Mouse (Mus musculus) neural tube, embryonic 13.5 days (tissue): ENCODE results near the gene Rab3b. TPM values are rescaled to one million over a fixed set of nuclear protein-coding genes. Genes with fewer than 3 reads are reported as not detected.

Experiments
- ATAC-seq: fragments of 200-750 bp; cut with Nextera tagmentation; 2 replicates; pipeline ENCODE4 v1.8.0; 2017; ENCODE audit warnings: low read depth, mild to moderate bottlenecking, moderate TSS enrichment, moderate library complexity
- H3K27ac ChIP-seq: fragments of 300-500 bp; sonication (generic); replicated peaks from 2 replicates; pipeline ENCODE4 v1.5.1; 2015; ENCODE audit warnings: moderate library complexity, mild to moderate bottlenecking, inconsistent platforms
- H3K27me3 ChIP-seq: fragments of 300-500 bp; sonication (generic); 2 replicates; pipeline ENCODE4 v1.6.1; 2015; ENCODE audit warnings: mild to moderate bottlenecking, inconsistent platforms
- H3K36me3 ChIP-seq: fragments of 300-500 bp; sonication (generic); 2 replicates; pipeline ENCODE4 v1.6.1; 2015; ENCODE audit warnings: mild to moderate bottlenecking, inconsistent platforms
- H3K4me1 ChIP-seq: fragments of 300-500 bp; sonication (generic); replicated peaks from 2 replicates; pipeline ENCODE4 v1.6.1; 2015; ENCODE audit warnings: inconsistent platforms
- H3K4me2 ChIP-seq: fragments of 300-500 bp; sonication (generic); 2 replicates; pipeline ENCODE4 v1.6.1; 2015; ENCODE audit warnings: inconsistent platforms, mild to moderate bottlenecking, moderate library complexity
- H3K4me3 ChIP-seq: fragments of 300-500 bp; sonication (generic); 2 replicates; pipeline ENCODE4 v1.5.1; 2015; ENCODE audit warnings: mild to moderate bottlenecking, inconsistent platforms
- H3K9ac ChIP-seq: fragments of 300-500 bp; sonication (generic); 2 replicates; pipeline ENCODE4 v1.6.1; 2015; ENCODE audit warnings: moderate library complexity, mild to moderate bottlenecking, inconsistent platforms
- H3K9me3 ChIP-seq: fragments of 300-500 bp; sonication (generic); 2 replicates; pipeline ENCODE4 v1.6.1; 2016; ENCODE audit warnings: inconsistent platforms
- WGBS: fragments of 180-500 bp; shearing (Covaris S2); methylation state at CpG from one replicate; pipeline ENCODE4 v1.1.7; 2015; 5-methylcytosine and 5-hydroxymethylcytosine counted together
- polyA plus RNA-seq: library from polyadenylated mRNA; unstranded; fragments of >200 nt; fragmentation: Nextera tagmentation; extraction: Ambion mirVana; gene quantifications from 2 replicates; pipeline ENCODE4 v1.2.1, GENCODE M21; 2015

Gene Rab3b
- polyA plus RNA-seq, 1 experiment from 2014 or later = 86.9 TPM

DNA sequence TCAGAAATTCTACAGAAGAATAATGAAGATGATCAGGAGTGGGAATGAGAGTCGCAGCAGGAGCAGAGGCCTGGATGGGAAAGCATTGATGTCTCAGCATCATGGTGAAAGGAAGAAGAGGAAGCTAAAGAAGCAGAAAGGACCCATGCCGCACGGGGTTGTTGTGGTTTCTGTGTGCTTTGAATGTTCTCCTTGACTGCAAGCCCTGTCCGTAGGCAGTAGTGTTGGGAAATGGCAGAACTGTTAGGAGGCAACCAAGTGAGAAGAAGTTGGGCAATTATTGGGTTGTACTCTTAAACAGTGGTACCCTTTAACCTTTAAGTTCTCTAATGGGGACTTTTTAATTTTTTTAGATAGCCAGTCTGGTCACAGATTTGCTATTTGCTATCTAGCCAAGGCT is 56.0 kb downstream of the Rab3b start:
- no peak for ATAC-seq
- H3K27ac ChIP-seq = no peak overlapping the region
- H3K4me1 ChIP-seq = no peaks in the 10 kb centered on the region; the same call in 1 of the 2 replicates
- no peaks in the 10 kb centered on the region for H3K9me3 ChIP-seq
- no peaks in the 10 kb centered on the region for H3K36me3 ChIP-seq
- H3K27me3 ChIP-seq = no peaks in the 10 kb centered on the region
- H3K4me3 ChIP-seq = no peak overlapping the region
- WGBS = 91% methylated on average over 4 of the region's 4 CpGs
- H3K4me2 ChIP-seq = no peak overlapping the region
- no peak overlapping the region for H3K9ac ChIP-seq

DNA sequence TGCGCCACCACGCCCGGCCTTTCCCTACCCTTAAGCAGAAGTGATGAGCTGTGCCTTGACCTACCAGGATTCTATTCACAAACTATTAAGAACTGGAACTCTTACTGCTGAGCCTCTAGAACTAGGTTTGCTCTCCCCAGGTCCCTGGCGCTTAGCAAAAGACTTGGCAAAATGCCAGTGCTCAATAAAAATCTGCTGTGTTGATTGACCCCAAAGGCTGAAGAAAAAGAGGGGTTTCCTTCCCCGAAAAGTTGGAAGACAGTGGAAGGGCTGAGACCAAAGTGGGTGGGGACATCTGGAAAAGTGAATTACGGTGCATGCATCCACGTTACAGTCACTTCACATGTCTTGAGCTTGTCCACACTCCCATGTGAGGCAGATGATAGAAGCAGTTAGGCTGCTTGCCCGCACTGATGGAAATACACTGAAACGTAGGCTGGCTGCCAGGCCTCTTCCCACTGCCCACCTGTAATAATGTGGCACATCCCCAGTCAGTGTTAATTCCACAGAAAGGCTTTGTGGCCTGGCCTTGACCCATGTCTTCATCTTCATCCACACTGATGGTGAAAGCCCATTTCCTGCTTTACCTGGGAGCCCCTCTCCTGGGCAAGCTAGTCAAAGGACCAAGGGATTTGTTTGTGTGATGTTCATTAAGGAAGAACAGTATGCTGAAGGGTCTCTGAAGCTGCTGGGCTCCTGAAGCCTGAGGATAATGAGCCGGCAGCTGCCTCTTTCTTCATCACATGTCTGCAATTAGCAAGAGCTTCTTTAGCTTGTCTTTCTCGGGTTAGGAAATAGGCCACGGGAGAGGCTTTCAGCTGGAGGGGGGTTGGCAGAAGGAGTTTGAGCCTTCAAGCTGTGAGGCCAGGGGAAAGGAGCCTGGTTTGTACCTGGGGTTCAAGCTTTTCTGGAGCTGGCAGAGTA is 59.2 kb downstream of the Rab3b start:
- Histone ChIP-seq H3K4me1 (peaks cover 11% of the 10 kb centered on the region), H3K27me3 (no peaks in the 10 kb centered on the region), H3K9ac (no peak overlapping the region), H3K36me3 (no peaks in the 10 kb centered on the region), H3K4me2 (no peak overlapping the region), H3K4me3 (no peak overlapping the region), H3K9me3 (no peaks in the 10 kb centered on the region), H3K27ac (0 out of 2 replicates have a peak overlapping the region, but pooled peaks have one; percentile 3)
- WGBS = 66% methylated on average over 12 of the region's 12 CpGs
- ATAC-seq = no peak

DNA sequence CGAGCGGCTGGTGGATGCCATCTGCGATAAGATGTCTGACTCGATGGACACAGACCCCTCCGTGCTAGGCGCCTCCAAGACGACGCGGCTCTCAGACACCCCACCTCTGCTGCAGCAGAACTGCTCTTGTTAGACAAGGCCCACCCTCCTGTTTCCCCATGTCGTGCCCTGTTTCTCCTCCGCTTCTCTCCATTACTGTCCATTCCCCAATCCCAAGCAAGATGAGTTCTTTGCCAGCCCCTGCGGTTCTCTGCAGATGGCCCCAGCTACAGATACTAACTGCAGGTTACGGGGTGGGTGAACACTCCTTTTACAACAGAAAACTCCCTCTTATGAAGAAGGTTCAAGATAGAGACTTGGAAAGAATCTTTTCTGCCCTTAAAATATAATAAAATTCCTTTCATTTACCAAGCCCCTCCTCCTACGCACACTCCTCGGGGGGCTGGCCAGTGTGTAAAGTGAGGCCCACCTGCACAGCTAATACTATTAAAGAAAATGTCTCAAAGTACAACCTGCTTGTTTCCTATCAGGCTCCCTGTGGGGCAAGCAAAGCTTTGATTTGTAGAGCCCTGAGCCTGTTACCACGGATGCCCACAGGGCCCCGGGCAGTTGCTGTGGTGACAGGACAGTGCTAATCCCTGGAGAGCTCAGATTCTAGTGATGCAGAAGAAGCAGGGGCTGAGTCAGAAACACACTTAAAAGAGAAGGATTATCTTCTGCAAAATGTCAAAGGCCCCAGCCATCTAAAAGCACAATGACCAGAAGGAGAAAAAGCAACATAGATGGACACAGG is 62.0 kb downstream of the Rab3b start:
- Histone ChIP-seq H3K4me3 (no peak overlapping the region), H3K9ac (no peak overlapping the region), H3K9me3 (no peaks in the 10 kb centered on the region), H3K4me1 (peaks cover 18% of the 10 kb centered on the region), H3K36me3 (no peaks in the 10 kb centered on the region), H3K4me2 (no peak overlapping the region), H3K27me3 (no peaks in the 10 kb centered on the region), H3K27ac (no peak overlapping the region)
- 73% methylated on average over 17 of the region's 17 CpGs for WGBS
- ATAC-seq = no peak

DNA sequence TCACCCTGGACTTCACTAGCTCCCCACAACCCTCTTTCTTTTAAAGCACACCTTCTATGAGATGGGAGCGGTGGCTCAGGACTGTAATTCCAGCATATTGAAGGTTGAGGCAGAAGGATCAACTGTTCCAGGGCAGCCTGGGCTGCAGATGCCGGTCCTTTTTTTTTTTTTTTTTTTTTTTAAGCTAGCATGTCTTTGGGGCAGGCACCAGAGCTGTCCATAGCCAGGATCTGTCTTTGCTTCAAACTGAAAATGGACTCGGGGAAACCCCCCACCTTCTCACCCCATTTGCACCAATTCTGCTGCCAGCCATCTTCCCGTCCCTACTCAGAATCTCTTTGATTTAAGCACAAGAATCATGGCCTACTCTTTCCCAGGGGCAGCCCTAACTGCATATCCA is 63.3 kb downstream of the Rab3b start:
- Histone ChIP-seq H3K27me3 (no peaks in the 10 kb centered on the region), H3K4me2 (no peak overlapping the region), H3K9me3 (no peaks in the 10 kb centered on the region), H3K27ac (no peak overlapping the region), H3K9ac (no peak overlapping the region), H3K36me3 (no peaks in the 10 kb centered on the region), H3K4me3 (no peak overlapping the region), H3K4me1 (peaks cover 18% of the 10 kb centered on the region)
- WGBS = 87% methylated on average over 4 of the region's 4 CpGs
- ATAC-seq = no peak

DNA sequence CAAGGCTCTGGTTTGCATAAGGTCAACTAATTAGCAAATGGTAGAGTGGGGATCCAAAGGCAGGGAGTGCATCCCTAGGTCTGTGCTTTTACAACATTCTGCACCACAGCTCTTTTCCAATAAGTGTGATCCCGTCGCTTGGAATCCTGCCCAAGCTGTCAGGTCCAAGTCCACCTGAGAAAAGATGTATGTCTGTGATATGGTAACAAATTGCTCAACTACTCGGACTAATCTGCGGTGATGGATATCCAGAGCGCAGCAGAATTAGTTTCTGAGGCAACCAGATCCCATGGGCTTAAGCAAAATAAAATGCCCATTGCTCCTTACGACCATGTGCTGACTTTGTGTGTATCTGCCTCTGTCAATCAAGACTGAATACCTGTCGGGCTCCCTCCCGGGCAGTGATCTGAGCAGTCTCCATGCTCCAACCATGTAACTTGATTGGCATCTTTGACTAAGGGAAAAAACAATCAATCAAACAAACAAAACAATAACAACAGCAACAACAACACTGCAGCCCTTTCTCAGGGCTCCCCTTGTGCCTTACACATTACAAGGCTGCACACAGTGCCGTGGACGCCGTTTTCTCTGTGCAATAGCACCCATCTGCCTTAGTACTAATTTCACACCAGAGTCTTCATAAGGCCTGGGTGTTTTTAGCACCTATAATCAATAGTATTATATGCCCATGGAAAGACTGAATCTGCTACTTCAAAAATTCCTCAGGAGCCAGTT is 64.3 kb downstream of the Rab3b start:
- H3K9ac ChIP-seq = no peak overlapping the region
- no peaks in the 10 kb centered on the region for H3K9me3 ChIP-seq
- peak overlapping the region; percentile 59; the same call in 1 of the 2 replicates for H3K27ac ChIP-seq
- H3K27me3 ChIP-seq = no peaks in the 10 kb centered on the region
- no peaks in the 10 kb centered on the region for H3K36me3 ChIP-seq
- 74% methylated on average over 11 of the region's 11 CpGs for whole genome bisulfite sequencing
- no peak overlapping the region for H3K4me2 ChIP-seq
- H3K4me1 ChIP-seq = peaks cover 18% of the 10 kb centered on the region
- no peak overlapping the region for H3K4me3 ChIP-seq
- no peak for ATAC-seq

DNA sequence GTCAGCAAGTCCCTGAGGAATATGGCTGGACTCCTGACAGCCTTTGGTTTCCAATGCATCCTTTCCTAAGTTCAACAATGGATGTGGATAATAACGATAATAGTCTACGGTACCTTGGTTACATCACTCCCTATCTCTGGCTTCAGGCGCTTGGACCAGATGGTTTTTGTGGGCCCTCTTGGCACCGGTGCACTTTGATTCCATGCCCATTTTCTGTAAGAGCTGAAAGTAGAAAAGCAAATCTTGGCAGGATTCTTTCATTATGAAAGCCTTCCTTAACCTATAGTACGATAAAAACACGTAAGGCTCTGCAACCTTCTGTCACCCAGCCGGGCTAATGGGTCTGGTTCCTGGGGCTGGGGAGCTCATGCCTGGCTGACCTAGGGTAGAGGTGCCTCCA is 70.3 kb downstream of the Rab3b start:
- no peak overlapping the region for H3K4me2 ChIP-seq
- H3K36me3 ChIP-seq = no peaks in the 10 kb centered on the region
- 93% methylated on average over 7 of the region's 7 CpGs for WGBS
- H3K4me1 ChIP-seq = no peaks in the 10 kb centered on the region
- no peaks in the 10 kb centered on the region for H3K27me3 ChIP-seq
- H3K27ac ChIP-seq = no peak overlapping the region
- no peak overlapping the region for H3K4me3 ChIP-seq
- H3K9me3 ChIP-seq = no peaks in the 10 kb centered on the region
- no peak for ATAC-seq
- no peak overlapping the region for H3K9ac ChIP-seq

DNA sequence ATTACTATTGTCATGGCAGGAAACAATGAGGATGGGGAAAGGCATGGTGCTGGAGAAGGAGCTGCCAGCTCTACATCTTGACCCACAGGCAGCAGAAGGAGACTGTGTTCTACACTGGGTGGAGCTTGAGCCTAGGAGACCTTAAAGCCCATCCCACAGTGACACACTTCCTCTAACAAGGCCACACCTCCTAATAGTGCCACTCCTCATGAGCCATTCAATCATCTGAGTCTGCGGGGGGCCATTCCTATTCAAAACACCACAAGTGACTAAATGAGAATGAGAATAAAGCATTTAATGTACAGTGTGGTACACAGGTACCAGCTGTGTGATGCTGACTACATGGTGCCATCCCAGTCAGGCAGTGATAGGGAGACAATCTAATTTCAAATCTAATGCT is 71.3 kb downstream of the Rab3b start:
- Histone ChIP-seq H3K36me3 (no peaks in the 10 kb centered on the region), H3K4me2 (no peak overlapping the region), H3K27ac (no peak overlapping the region), H3K27me3 (no peaks in the 10 kb centered on the region), H3K9ac (no peak overlapping the region), H3K4me3 (no peak overlapping the region), H3K4me1 (no peaks in the 10 kb centered on the region), H3K9me3 (no peaks in the 10 kb centered on the region)
- 92% methylated on average over 1 of the region's 1 CpGs for WGBS
- ATAC-seq = no peak

DNA sequence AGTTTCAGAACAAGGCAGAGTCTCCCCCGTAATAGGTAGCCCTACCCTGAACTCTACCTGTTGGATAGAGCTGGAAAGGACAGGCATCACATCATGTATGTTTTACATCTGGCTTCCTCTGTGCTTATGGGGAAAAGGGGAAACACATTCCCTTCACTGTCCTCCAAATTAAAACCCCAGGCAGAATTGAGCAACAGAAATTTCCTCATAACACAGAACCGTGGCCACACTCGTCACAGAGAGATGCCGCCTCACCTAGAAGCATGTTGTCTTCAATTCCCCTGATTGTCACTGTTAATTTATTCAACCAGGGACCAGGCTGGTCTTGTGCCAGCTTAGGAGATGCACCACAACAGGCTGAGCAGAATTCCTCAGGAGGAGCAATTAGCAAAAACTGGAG is 72.8 kb downstream of the Rab3b start:
- Histone ChIP-seq H3K9me3 (no peaks in the 10 kb centered on the region), H3K9ac (no peak overlapping the region), H3K27ac (no peak overlapping the region), H3K4me2 (no peak overlapping the region), H3K4me3 (no peak overlapping the region), H3K4me1 (no peaks in the 10 kb centered on the region), H3K27me3 (no peaks in the 10 kb centered on the region), H3K36me3 (no peaks in the 10 kb centered on the region)
- 92% methylated on average over 4 of the region's 4 CpGs for WGBS
- no peak for ATAC-seq

DNA sequence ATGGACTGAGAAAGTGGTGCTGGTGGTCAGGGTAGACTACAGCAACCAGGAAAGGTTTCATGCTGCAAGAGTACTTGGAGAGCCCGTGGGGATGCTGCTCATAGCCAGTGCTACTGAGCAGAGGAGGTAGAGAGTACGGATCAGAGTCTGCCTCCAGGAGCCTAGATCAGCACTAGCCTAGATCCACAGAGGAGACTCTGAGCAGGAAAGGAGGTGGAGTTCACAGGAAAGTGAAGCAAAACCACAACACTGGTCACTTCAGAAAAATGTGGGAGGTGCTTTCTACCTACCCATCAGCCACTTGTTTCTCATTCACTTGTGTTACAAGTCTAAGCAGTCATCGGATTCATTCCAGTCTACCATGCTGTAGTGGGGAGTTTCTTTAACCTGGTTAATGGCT is 80.8 kb downstream of the Rab3b start:
- H3K36me3 ChIP-seq = no peaks in the 10 kb centered on the region
- no peak overlapping the region for H3K27ac ChIP-seq
- no peak overlapping the region for H3K4me2 ChIP-seq
- no peaks in the 10 kb centered on the region for H3K4me1 ChIP-seq
- no peak overlapping the region for H3K9ac ChIP-seq
- WGBS = 77% methylated on average over 3 of the region's 3 CpGs
- H3K27me3 ChIP-seq = no peaks in the 10 kb centered on the region
- no peak for ATAC-seq
- no peaks in the 10 kb centered on the region for H3K9me3 ChIP-seq
- H3K4me3 ChIP-seq = no peak overlapping the region

DNA sequence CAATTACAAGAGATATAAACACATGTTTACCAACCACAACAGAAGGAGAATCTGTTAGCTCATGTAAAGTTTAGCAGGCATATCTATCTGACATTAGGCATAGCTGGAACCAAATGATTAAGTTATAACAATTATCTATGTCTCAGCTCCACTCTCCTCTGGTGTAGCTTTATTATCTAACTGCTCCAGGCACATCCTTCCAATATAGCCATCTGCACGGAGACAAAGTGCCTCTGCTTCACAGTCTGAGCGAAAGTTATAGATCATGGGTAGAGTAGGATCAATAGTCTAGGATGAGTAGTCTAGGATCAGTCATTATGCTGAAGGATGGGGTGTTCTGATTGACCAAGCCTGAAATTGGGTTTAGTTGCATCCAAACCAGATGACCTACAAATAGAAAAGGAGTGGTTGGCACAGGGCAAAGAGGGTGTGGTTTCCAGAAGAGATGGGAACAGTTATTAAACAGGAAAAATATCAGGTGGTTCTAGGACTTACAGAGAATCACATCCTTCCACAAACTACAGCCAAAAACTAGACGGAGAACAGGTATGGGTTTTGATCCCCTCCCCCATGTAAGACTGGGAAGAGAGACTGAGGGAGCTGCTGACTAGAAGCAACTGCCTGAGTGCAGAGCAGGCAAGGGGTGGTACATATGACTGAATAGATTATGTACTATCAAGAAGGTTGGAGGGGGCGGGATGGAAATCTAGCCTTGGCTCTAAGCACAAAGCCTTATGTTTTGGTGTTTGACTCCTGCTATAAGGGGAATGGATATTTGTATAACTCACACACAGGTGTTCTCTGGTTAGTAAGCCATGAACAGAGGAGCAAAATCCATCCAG is 82.0 kb downstream of the Rab3b start:
- H3K9me3 ChIP-seq = no peaks in the 10 kb centered on the region
- H3K27me3 ChIP-seq = no peaks in the 10 kb centered on the region
- no peak overlapping the region for H3K27ac ChIP-seq
- WGBS = 87% methylated on average over 4 of the region's 4 CpGs
- no peak overlapping the region for H3K4me2 ChIP-seq
- H3K4me1 ChIP-seq = no peaks in the 10 kb centered on the region
- H3K9ac ChIP-seq = no peak overlapping the region
- H3K4me3 ChIP-seq = no peak overlapping the region
- ATAC-seq = no peak
- H3K36me3 ChIP-seq = no peaks in the 10 kb centered on the region

DNA sequence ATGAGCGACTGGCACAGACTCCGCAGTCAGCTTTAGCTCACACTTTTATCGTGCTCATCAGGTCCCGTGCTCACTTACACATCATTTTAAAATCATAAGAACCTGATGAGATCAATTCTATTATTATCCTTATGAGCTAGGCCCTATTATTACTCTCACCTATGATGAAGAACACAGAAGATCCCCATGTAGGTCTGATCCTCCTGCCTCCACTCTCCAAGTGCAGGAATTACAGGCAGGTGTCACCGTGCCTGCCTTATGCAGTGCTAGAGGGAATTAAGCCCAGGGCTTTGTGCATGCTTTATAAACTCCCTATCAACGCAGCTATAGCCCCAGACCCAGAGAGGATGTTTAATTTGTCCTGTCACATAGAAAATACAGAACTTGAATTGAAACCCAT is 84.2 kb downstream of the Rab3b start:
- Histone ChIP-seq H3K27me3 (no peaks in the 10 kb centered on the region), H3K27ac (no peak overlapping the region), H3K4me3 (no peak overlapping the region), H3K9ac (no peak overlapping the region), H3K9me3 (no peaks in the 10 kb centered on the region), H3K4me1 (no peaks in the 10 kb centered on the region), H3K4me2 (no peak overlapping the region), H3K36me3 (no peaks in the 10 kb centered on the region)
- WGBS = 86% methylated on average over 6 of the region's 6 CpGs
- ATAC-seq = no peak
